Mouse (Mus musculus) limb, embryonic 10.5 days (tissue): ENCODE data around the gene 1700016K19Rik. TPM values are rescaled to one million over a fixed set of nuclear protein-coding genes. Genes with fewer than 3 reads are reported as not detected.
A peak's percentile ranks its signal among the peaks of the same experiment; 100 is the strongest.

Experiments used
- DNase-seq: peaks from one replicate; pipeline ENCODE4 v3.0.0-alpha.2; 2017; ENCODE audit warnings: low spot score
- H3K27ac ChIP-seq: fragments of 300-500 bp; sonication (generic); 2 replicates; pipeline ENCODE4 v1.5.1; 2016; ENCODE audit warnings: mild to moderate bottlenecking
- H3K27me3 ChIP-seq: fragments of 300-500 bp; sonication (generic); 2 replicates; pipeline ENCODE4 v1.6.1; 2016; ENCODE audit warnings: low read depth, mild to moderate bottlenecking; ENCODE audit not compliant: poor library complexity, severe bottlenecking
- H3K36me3 ChIP-seq: fragments of 300-500 bp; sonication (generic); 2 replicates; pipeline ENCODE4 v1.6.1; 2016; ENCODE audit warnings: mild to moderate bottlenecking, moderate library complexity
- H3K4me1 ChIP-seq: fragments of 300-500 bp; sonication (generic); 2 replicates; pipeline ENCODE4 v1.6.1; 2016
- H3K4me3 ChIP-seq: fragments of 300-500 bp; sonication (generic); 2 replicates; pipeline ENCODE4 v1.5.1; 2016; ENCODE audit warnings: mild to moderate bottlenecking, moderate library complexity
- H3K9me3 ChIP-seq: fragments of 300-500 bp; sonication (generic); replicated peaks from 2 replicates; pipeline ENCODE4 v1.6.1; 2016; ENCODE audit warnings: mild to moderate bottlenecking
- WGBS: fragments of 180-500 bp; shearing (Covaris S2); methylation state at CpG from one replicate; pipeline ENCODE4 v1.1.7; 2016; 5-methylcytosine and 5-hydroxymethylcytosine counted together
- polyA plus RNA-seq: library from polyadenylated mRNA; unstranded; fragments of >200 nt; fragmentation: Nextera tagmentation; extraction: Ambion mirVana; gene quantifications from 2 replicates; pipeline ENCODE4 v1.2.1, GENCODE M21; 2016

The 1700016K19Rik gene
- polyA plus RNA-seq, 1 experiment from 2014 or later, result 0.36 TPM

- 41% methylated on average over 5 of the region's 5 CpGs for WGBS
- H3K4me3 ChIP-seq, result no peak overlapping the region
- H3K27ac ChIP-seq, result 0 out of 2 replicates have a peak overlapping the region, but pooled peaks have one; percentile 36
- peaks cover 39% of the 10 kb centered on the region for H3K4me1 ChIP-seq
- H3K36me3 ChIP-seq, result peaks cover 10% of the 10 kb centered on the region; the same call in 1 of the 2 replicates
- H3K27me3 ChIP-seq, result no peaks in the 10 kb centered on the region
- no peak for DNase-seq
- H3K9me3 ChIP-seq, result no peaks in the 10 kb centered on the region
These were observed 43.2 kb downstream of the 1700016K19Rik start for GRCm38 (mm10) chr11:76042882-76043281.

- H3K27me3 ChIP-seq, result no peaks in the 10 kb centered on the region
- H3K27ac ChIP-seq, result 0 out of 2 replicates have a peak overlapping the region, but pooled peaks have one; percentile 12
- peaks cover 42% of the 10 kb centered on the region for H3K4me1 ChIP-seq
- peaks cover 10% of the 10 kb centered on the region; the same call in 1 of the 2 replicates for H3K36me3 ChIP-seq
- no peak overlapping the region for H3K4me3 ChIP-seq
- WGBS, result 91% methylated on average over 6 of the region's 6 CpGs
- no peaks in the 10 kb centered on the region for H3K9me3 ChIP-seq
- no peak for DNase-seq
These were observed 44.8 kb downstream of the 1700016K19Rik start for GRCm38 (mm10) chr11:76044468-76044867.

GRCm38 (mm10) chr11:76045367-76045766, 45.7 kb downstream of the 1700016K19Rik start:
- no peaks in the 10 kb centered on the region for H3K9me3 ChIP-seq
- peaks cover 43% of the 10 kb centered on the region for H3K4me1 ChIP-seq
- no peak overlapping the region for H3K27ac ChIP-seq
- no peaks in the 10 kb centered on the region for H3K27me3 ChIP-seq
- H3K4me3 ChIP-seq, result no peak overlapping the region
- peaks cover 10% of the 10 kb centered on the region; the same call in 1 of the 2 replicates for H3K36me3 ChIP-seq
- DNase-seq, result no peak
- 89% methylated on average over 6 of the region's 6 CpGs for whole genome bisulfite sequencing

- H3K4me1 ChIP-seq, result peaks cover 24% of the 10 kb centered on the region
- WGBS, result 40% methylated on average over 3 of the region's 3 CpGs
- H3K27me3 ChIP-seq, result no peaks in the 10 kb centered on the region
- no peaks in the 10 kb centered on the region for H3K9me3 ChIP-seq
- no peak overlapping the region for H3K27ac ChIP-seq
- H3K36me3 ChIP-seq, result peaks cover 8% of the 10 kb centered on the region
- no peak for DNase-seq
- no peak overlapping the region for H3K4me3 ChIP-seq
These were observed 50.8 kb downstream of the 1700016K19Rik start for GRCm38 (mm10) chr11:76050509-76050908.

- DNase-seq, result no peak
- Histone ChIP-seq H3K9me3 (no peaks in the 10 kb centered on the region), H3K27me3 (no peaks in the 10 kb centered on the region), H3K27ac (no peak overlapping the region), H3K36me3 (peaks cover 8% of the 10 kb centered on the region), H3K4me3 (no peak overlapping the region), H3K4me1 (peaks cover 24% of the 10 kb centered on the region)
- WGBS, result 56% methylated on average over 5 of the region's 5 CpGs
These were observed 51.3 kb downstream of the 1700016K19Rik start for GRCm38 (mm10) chr11:76050967-76051512.

GRCm38 (mm10) chr11:76052496-76052895, 52.8 kb downstream of the 1700016K19Rik start:
- H3K4me3 ChIP-seq, result no peak overlapping the region
- WGBS, result 92% methylated on average over 5 of the region's 5 CpGs
- no peaks in the 10 kb centered on the region for H3K27me3 ChIP-seq
- no peaks in the 10 kb centered on the region for H3K9me3 ChIP-seq
- H3K36me3 ChIP-seq, result peaks cover 3% of the 10 kb centered on the region; the same call in 1 of the 2 replicates
- H3K27ac ChIP-seq, result no peak overlapping the region
- H3K4me1 ChIP-seq, result peaks cover 24% of the 10 kb centered on the region
- DNase-seq, result no peak

Other genes with a start within 250 kb of the 1700016K19Rik start
- 0.06 and 0.20 TPM in 2 replicates for gene Doc2b, start 203.9 kb upstream of the 1700016K19Rik start, polyA plus RNA-seq
- gene Rph3al, start 61.5 kb upstream of the 1700016K19Rik start, polyA plus RNA-seq, result 1.2 and 2.4 TPM in 2 replicates
- 25.6 and 35.4 TPM in 2 replicates for gene Rflnb, start 27.9 kb downstream of the 1700016K19Rik start, polyA plus RNA-seq
- gene Vps53, start 179.7 kb downstream of the 1700016K19Rik start, polyA plus RNA-seq, result 36.0 and 36.2 TPM in 2 replicates
- gene Fam57a, start 179.8 kb downstream of the 1700016K19Rik start, polyA plus RNA-seq, result 34.9 and 36.4 TPM in 2 replicates
- gene Dbil5, start 217.7 kb downstream of the 1700016K19Rik start, polyA plus RNA-seq, result 0.26 and 0.38 TPM in 2 replicates
- 59.4 and 60.3 TPM in 2 replicates for gene Gemin4, start 217.8 kb downstream of the 1700016K19Rik start, polyA plus RNA-seq
- 29.5 and 33.0 TPM in 2 replicates for gene Mrm3, start 243.8 kb downstream of the 1700016K19Rik start, polyA plus RNA-seq
- 139 and 140 TPM in 2 replicates for gene Glod4, start 243.8 kb downstream of the 1700016K19Rik start, polyA plus RNA-seq